Mouse (Mus musculus) E14TG2a.4 (cell line): Measurements from ENCODE around the gene Fap.

Experiments
- CTCF ChIP-seq: conservative IDR thresholded peaks from 2 replicates; pipeline ENCODE4 v1.5.1; 2014; ENCODE audit warnings: low read length
- NANOG ChIP-seq: IDR thresholded peaks from 2 replicates; pipeline ENCODE4 v1.6.1; 2014; ENCODE audit warnings: borderline replicate concordance, low read length, mixed read lengths
- POU5F1 ChIP-seq: IDR thresholded peaks from 2 replicates; pipeline ENCODE4 v1.6.1; 2014; ENCODE audit warnings: low read length, borderline replicate concordance

- TF ChIP-seq CTCF (no peak), NANOG (no peak), POU5F1 (no peak)
Observed at GRCm38 (mm10) chr2:62502516-62502915, 71.4 kb downstream of the Fap start.
